Mouse (Mus musculus): ENCODE measurements around the gene Zmym3.

The Zmym3 gene

DNA sequence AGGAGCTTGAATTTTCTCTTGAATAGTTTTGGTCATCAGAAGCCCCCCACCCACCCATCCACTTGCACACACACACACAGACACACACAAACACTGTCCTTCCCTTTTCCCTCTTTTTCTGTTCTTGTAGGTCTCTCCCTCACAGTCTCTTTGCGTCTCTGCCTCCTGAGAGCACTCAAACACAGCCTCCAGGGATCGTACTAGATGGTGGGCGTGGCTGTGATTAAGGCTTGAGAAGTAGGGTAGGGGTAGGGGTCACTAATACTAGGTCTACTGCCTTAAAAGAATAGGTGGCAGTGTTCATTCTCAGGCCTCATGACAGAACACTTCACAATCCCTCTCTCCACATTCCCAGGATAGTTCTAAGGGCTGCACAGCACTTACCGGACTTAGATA lies at the start of gene Zmym3:
Zmym3 (minus strand) TSS at position 150 of the 396 bp plus-strand sequence.
- DNase-seq = peak; percentile 19

- no peak for DNase-seq
Observed at GRCm38 (mm10) chrX:101451591-101451990, 30.9 kb upstream of the Zmym3 start.

- no peak for DNase-seq
Observed at GRCm38 (mm10) chrX:101451147-101451546, 30.5 kb upstream of the Zmym3 start.

- no peak for DNase-seq
Observed at GRCm38 (mm10) chrX:101448886-101449475, 28.3 kb upstream of the Zmym3 start, which contains the start of gene Itgb1bp2. TSS of gene Itgb1bp2 (plus strand) at chrX:101449088.

GRCm38 (mm10) chrX:101429976-101430375 lies 9.3 kb upstream of the Zmym3 start:
- no peak for DNase-seq

DNA sequence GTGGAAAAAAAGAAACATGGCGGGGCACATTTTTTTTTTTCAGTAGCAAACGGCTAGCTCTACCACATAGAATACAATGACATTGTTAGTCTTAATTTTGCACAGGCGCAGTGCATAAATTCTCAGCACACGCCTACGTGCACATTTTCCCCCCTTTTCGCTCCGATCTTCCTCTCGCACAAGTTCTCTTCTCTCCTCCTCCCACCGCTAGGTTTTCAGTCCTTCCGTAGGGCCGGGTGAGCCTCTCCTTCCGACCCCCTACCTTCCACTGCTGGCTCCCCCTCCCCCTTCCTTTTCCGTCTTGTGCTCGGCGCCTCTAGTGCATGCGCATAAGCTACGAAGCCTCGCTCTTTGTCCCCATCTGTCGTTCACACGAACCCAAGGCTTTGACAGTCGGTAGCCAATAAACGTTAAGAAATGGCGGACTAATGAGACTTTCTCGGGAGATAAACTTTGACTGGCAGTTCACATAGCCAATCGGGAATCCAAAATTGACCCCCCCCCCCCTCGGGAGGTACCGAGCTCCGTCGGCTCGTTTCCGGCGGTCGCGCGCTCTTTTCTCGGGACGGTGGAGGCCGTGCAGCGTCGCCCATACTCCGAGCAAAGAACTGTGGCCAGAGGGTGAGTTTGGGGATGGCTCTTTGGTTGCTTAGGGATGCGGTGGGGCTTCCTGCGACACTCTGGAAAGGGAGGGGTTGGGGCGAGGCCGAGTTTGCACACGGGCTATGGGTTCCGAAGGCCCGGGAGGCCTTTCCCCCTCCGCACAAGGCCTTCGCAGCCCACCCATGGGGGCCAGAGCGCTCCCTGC lies 8.7 kb upstream of the Zmym3 start, which contains the start of gene Nono:
Nono (plus strand) TSS at position 177 of the 808 bp plus-strand sequence.
- DNase-seq = peak; percentile 99

- no peak for DNase-seq
Observed at GRCm38 (mm10) chrX:101428785-101429141, 8.1 kb upstream of the Zmym3 start.

- peak; percentile 24 for DNase-seq
Observed at GRCm38 (mm10) chrX:101427774-101428173, 7.1 kb upstream of the Zmym3 start.

DNA sequence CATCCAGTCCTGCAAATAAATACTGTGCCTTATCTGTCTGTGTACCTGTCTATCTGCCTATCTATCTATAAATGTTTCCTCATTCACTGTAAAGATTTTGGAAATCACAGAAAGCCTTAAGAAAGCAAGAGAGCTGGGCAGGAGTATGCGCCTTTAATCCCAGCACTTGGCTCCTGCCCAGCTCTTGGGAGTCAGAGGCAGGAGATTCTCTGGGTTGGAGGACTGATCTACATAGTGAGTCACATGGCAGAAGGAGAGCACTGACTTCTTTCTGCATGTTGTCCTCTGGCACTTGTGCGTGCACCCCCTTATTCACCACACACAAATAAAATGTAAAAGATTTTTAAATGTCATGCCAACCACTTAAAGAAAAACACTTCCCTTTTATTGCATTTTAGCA lies 2.8 kb upstream of the Zmym3 start:
- no peak for DNase-seq

DNA sequence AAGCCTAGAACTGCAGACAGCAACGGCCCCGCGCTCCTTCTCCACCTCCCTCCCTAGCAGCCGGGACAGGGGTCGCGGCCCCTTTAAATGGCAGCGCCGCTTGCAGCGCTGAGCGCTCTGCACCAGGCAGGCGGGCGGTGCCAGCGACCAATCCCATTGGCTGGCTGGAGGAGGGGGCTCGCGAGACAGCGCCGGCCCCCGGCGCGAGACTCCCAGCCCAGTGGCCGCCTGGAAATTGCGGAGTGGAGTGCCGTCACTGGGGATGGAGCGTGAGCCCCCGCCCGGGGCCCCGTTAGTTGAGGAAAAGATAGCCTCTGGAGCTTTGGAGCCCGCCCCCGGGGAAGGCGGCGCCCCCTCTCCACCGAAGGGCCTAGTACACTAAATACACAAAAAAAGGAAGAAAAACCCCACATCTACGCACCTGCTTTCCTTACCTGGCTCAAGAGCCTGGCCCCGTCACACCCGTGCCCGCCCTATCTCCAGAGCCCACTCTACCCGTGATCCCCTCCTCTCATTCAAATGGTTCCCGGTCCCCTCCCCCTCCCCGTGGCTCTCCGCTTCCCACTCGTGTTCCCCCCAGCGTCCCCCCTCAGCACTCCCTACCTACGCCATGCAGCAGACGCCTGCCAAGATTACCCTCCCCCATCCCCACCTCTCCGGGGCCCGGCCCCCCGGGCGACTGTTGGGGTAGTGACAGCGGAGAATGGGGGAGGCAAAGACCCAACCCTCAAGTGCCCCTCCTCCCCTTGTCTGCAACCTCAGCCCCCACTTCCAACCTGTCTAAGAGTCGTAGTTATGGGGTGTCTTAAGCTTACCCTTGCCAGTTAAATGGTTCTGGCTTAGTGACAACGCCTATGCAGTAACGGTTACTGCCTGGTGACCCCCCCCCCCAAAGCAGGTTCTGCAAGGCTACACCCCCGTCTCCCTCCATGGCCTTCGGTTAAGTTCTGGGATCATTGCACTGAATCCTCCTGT lies 637 bp downstream of the Zmym3 start:
- DNase-seq = peak; percentile 93

- DNase-seq = peak; percentile 69
Observed at GRCm38 (mm10) chrX:101418946-101419724, 1.5 kb downstream of the Zmym3 start.

- no peak for DNase-seq
Observed at GRCm38 (mm10) chrX:101396459-101396858, 24.2 kb downstream of the Zmym3 start.

GRCm38 (mm10) chrX:101394341-101394740 lies 26.3 kb downstream of the Zmym3 start:
- no peak for DNase-seq

DNA sequence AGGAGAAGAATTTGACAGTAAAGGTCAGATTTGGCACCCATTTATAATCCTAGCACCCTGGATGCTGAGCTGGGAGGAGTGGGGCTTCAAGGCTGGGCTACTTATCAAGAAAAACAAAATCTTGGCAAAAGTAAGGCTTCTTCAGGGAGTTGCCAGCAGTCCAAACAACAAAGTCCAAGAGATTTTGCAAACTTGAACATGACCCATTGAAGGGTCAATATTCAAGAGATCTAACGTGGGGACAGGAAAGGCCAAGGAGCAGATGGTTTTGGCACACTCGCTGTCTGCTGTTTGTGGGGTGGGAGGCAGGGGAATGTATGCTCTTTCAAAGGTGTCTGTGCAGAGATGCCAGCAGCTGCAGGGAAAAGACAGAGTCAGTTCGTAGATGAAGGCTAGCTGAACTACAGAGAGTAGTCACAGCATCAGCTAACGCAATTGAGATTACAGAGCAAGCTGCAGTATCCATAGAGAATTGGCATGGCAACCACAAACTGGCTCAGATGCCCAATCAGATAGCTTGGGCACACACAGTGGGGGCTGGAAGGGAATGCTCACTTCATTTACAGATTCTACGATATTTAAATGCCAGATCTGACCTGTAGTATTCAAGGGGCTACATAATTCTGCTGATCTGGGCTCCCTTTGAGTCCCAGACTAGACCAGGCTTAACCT lies 31.6 kb downstream of the Zmym3 start:
- no peak for DNase-seq

- no peak for DNase-seq
Observed at GRCm38 (mm10) chrX:101386222-101386621, 34.4 kb downstream of the Zmym3 start.

DNA sequence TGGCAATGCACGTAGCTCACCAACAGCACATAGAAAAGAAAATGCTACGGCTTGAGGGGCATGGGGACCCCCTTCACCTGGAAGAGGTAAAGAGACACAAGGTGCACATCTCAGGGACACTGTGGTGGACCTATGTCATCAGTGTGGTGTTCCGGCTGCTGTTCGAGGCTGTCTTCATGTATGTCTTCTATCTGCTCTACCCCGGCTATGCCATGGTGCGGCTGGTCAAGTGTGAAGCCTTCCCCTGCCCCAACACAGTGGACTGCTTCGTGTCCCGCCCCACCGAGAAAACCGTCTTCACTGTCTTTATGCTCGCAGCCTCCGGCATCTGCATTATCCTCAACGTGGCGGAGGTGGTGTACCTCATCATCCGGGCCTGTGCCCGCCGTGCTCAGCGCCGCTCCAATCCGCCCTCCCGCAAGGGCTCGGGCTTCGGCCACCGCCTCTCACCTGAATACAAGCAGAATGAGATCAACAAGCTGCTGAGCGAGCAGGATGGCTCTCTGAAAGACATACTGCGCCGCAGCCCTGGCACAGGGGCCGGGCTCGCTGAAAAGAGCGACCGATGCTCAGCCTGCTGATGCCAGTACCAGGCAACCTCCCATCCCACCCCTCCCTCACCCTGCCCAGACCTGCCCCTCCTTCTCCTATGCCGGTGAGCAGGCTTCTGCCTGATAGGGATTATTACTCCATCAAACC lies 36.1 kb downstream of the Zmym3 start:
- peak; percentile 21 for DNase-seq

DNA sequence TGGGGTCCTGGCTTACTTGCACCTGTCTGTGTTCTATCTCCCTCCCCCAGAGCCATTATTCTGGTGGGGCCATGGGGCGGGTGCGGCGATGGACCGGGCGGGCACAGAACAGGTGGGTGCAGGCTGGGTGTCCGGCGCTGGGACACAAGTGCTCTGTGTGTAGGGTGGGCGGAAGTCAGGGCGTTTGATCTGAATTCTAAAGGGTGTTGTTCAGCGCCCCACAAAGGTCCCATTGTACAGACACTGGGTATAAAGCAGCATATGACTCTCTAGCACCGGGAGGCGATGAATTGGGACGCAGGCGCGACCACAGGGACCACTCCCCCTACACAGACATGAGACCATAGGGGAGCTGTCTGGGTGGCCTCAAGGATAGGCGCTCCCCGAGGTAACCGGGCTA lies 37.2 kb downstream of the Zmym3 start:
- no peak for DNase-seq

GRCm38 (mm10) chrX:101379744-101380143 lies 40.9 kb downstream of the Zmym3 start:
- DNase-seq = no peak

- no peak for DNase-seq
Observed at GRCm38 (mm10) chrX:101377076-101377475, 43.6 kb downstream of the Zmym3 start.

GRCm38 (mm10) chrX:101376190-101376968 lies 44.3 kb downstream of the Zmym3 start, which contains the start of gene Gjb1:
TSS of gene Gjb1 (plus strand) at chrX:101376378.
- no peak for DNase-seq
